Mouse (Mus musculus): ENCODE measurements around the gene Fthl17b.
A peak's percentile ranks its signal among the peaks of the same experiment; 100 is the strongest.
"Not testable (repeated sequence)": the region's sequence is repeated elsewhere in the genome, so short reads cannot be mapped to it uniquely, and the experiment has no call there.

Gene Fthl17b

DNA sequence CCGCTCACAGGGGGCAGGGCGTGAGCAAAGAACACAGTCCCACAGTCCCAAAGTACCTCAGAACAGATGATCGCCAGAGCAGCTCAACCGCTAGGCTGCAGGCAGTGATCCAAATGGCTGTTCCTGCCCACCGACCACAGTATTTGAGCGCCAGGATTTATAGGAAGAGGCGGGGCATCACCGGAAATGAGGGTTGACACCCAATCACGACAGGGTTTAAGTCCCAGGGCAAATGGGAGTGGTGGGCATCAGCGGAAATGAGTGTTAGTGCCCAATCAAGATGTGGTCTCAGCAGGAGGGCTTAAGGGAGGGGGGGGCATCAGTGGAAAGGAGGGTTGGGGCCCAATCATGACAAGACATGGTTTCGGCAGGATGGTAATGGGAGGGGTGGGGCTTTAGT lies at the start of gene Fthl17b:
TSS of gene Fthl17b (minus strand) at position 101 of the 400 bp plus-strand sequence.
- DNase-seq (ENCODE audit: low read depth, low spot score): not testable (repeated sequence)

DNA sequence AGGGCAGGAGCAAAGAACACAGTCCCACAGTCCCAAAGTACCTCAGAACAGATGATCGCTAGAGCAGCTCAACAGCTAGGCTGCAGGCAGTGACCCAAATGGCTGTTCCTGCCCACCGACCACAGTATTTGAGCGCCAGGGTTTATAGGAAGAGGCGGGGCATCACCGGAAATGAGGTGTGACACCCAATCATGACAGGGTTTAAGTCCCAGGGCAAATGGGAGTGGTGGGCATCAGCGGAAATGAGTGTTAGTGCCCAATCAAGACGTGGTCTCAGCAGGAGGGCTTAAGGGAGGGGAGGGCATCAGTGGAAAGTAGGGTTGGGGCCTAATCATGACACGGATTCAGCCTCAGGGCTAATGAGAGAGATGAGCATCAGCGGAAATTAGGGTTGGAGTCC lies 23.9 kb upstream of the Fthl17b start, which contains the start of gene Fthl17d:
TSS of gene Fthl17d (minus strand) at position 101 of the 400 bp plus-strand sequence.
- not testable (repeated sequence) for DNase-seq (ENCODE audit: low read depth, low spot score)

DNA sequence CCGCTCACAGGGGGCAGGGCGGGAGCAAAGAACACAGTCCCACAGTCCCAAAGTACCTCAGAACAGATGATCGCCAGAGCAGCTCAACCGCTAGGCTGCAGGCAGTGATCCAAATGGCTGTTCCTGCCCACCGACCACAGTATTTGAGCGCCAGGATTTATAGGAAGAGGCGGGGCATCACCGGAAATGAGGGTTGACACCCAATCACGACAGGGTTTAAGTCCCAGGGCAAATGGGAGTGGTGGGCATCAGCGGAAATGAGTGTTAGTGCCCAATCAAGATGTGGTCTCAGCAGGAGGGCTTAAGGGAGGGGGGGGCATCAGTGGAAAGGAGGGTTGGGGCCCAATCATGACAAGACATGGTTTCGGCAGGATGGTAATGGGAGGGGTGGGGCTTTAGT lies 13.7 kb upstream of the Fthl17b start, which contains the start of gene Fthl17c:
TSS of gene Fthl17c (minus strand) at position 101 of the 400 bp plus-strand sequence.
- DNase-seq (ENCODE audit: low read depth, low spot score): not testable (repeated sequence)

DNA sequence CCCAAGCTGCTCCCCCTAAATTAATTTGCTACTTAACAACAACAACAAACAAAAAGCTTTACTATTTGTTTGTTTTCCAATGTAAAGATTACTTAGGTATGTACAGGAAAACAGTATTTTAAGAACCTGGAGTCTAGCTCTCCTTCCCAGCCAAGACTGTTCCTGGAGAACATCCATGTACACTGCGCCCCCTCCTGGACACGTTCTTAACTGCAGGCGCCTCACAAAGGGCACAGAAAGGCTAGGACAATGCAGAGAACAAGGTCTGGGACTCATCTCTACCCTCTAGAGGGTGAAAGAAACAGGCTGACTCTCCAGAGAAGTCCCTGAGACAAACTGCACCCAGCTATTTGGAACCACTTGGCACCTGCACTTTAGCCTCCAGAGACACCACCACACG lies 1.8 kb upstream of the Fthl17b start:
- peak; percentile 46 for DNase-seq (ENCODE audit: low read depth, low spot score)

DNA sequence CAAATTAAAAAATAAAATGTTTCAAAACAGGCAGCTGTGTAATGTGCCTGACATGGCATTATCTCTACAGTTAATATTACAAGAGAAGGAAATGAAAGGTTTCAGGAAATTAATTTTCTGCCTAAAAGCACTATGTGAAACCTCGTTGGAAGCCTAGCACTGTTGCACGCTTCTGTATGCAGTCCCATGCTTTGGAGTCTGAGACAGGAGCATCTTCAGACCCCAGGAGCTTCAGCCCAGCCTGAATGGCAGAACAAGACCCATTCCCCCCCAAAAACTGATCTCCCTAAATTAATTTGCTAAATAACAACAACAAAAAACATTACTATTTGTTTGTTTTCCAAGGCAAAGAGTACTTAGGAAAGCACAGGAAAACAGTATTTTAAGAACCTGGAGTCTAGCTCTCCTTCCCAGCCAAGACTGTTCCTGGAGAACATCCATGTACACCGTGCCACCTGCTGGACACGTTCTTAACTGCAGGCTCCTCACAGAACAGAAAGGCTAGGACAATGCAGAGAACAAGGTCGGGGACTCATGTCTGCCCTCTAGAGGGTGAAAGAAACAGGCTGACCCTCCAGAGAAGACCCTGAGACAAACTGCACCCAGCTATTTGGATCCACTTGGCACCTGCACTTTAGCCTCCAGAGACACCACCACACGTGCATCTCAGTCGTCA lies 14.5 kb downstream of the Fthl17b start:
- DNase-seq (ENCODE audit: low read depth, low spot score): peak; percentile 94

DNA sequence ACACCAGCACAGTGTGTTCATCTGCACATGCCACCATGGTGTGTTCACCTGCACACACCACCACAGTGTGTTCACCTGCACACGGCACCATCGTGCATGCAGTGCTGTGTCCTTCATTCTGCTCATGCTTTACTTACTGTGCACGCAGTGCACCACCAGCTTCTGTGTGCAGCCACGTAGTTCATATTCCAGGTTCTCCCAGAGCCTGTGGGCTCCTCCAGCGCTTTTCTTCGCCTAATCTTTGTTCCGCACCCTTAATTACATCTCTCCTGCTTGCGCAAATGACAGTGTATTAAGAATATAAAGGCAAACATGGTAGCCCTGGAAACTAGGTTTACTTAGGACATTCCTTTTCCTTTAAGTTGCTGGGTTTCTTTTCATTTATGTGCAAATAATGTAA lies 18.7 kb downstream of the Fthl17b start:
- DNase-seq (ENCODE audit: low read depth, low spot score): no peak

DNA sequence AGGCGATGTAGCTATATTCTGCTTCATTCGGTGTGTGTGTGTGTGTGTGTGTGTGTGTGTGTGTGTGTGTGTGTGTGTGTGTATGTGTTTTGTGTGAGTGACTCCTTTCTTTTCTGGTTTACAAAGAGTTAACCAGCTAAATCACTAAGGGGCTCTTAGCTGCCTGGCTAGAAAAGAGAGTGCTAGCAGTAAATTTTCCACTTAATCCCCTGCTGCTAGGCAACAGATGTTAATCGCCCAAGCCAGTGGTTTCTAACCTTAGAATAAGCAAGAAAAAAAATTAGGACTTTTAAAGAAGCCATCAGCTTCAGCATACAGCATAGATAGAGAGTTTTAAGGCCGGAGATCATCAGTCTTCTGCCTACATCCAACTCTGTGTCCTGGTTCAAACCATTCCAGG lies 35.5 kb downstream of the Fthl17b start:
- no peak for DNase-seq (ENCODE audit: low read depth, low spot score)

DNA sequence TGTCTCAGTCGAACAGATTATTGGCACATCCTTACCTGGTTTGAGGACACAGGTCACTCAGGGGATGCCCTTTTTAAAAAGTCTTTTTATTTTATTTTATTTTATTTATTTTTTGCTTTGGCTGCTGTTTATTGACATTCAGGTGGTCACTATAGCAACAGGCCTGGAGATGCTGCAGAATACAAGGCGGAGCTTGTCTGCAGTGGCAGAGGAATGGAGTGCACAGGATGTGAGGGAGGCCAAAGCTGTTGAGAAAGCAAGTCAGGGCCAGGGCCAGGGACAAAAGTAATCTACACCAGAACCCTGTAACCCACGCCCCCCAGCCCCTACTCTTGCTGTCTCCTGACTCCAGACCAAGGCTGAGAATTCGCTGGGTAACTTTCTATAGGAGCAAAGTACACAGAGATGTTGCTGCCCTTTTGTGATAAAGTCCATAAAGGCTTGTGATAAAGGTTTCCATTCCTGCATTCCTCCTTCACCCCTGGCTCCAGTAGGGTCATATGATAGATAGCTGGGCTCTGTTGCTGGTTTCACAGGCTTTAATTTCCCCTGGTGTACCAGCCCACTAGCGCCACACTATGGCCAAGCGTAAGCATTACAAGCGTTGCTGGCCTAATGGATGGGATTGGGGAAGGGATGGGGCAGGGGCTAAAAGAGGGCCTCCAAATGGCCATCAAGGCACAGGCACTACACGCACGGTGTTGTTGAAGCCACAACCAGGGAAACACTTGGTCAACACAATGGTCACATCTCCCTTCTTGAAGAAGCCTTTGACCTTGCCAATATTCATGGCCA lies 40.8 kb downstream of the Fthl17b start:
- peak; percentile 20 for DNase-seq (ENCODE audit: low read depth, low spot score)

DNA sequence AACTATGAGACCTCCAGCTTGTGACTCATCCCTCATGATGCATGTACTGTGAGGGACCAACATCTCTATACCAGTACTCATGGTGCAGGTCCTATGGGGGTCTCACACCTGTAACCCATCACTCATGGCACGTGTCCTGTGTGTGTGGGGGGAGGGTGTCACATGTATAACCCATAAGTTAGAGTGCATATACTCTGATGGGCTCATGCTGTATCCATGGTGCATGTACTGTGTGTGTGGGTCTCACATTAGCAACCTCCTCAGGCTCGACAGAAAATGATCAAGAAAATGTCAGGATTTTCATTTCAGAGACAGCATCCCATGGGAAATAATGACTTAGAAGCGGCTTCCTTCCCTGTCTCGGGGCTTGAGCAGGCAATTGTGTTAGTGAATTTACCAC lies 41.7 kb downstream of the Fthl17b start:
- no peak for DNase-seq (ENCODE audit: low read depth, low spot score)
